ENCODE assay signal across 26 mouse cellular contexts in the genomic region with DNA sequence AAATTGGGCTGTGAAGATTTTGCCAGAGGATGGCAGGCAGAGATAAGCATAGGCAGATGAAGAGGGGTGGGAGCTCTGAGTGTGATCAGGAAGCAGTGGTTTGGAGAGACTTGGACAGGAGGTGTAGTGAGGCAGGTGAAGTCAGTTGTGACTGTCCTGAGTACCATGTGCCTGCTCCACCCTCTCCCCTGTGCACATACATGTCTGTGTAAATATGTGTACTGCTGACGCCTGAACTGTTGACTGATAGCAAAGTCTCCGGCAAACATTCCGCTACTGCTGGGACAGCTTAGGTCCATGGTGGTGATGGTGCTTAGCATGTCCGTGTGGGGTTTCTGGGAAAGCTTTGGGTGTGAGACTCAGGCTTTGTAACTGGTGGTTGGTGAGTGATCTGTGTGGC.
DNase-seq lines count a peak whose midpoint lies in the region; ATAC-seq and TF ChIP-seq lines count a peak whose summit lies in the region.
"Had no signal": no experiment of that assay in that cellular context is flagged by ENCODE, and none has a peak within 500 bp of the region (broad histone marks: within the 10 kb centered on the region; RNA-seq: fewer than 3 reads in every experiment).

No protein-coding gene starts in this region.

- H3K27ac ChIP-seq in heart, embryonic 10.5 days = peak overlapping the region; percentile 19
- H3K27ac ChIP-seq in hindbrain, postnatal 0 days = no peak overlapping the region
- H3K27ac ChIP-seq in hindbrain, embryonic 16.5 days (ENCODE audit: low read depth, low read length) = no peak overlapping the region
- H3K27ac ChIP-seq in brown adipose tissue, adult 24 weeks (replicated peaks; ENCODE audit: low read depth, low read length) = no peak overlapping the region
- peak overlapping the region; percentile 70; the same call in 1 of the 2 replicates for H3K27ac ChIP-seq in limb, embryonic 10.5 days
- H3K27ac ChIP-seq: forebrain, embryonic 15.5 days; hindbrain, embryonic 15.5 days; limb, embryonic 12.5 days; neural tube, embryonic 15.5 days had no signal

- TF ChIP-seq CTCF in hindbrain, postnatal 0 days (IDR thresholded peaks at IDR 0.05; ENCODE audit: low read depth) = no peak

- H3K4me3 ChIP-seq in heart, embryonic 10.5 days = no peak overlapping the region
- no peak overlapping the region for H3K4me3 ChIP-seq in hindbrain, postnatal 0 days (ENCODE audit: low read length)
- no peak overlapping the region for H3K4me3 ChIP-seq in hindbrain, embryonic 16.5 days (ENCODE audit: low read length)
- peak overlapping the region; percentile 2; the same call in 1 of the 2 replicates for H3K4me3 ChIP-seq in brown adipose tissue, adult 24 weeks (ENCODE audit: insufficient read depth, low read depth, low read length)
- H3K4me3 ChIP-seq in limb, embryonic 10.5 days = no peak overlapping the region
- H3K4me3 ChIP-seq: forebrain, embryonic 15.5 days; hindbrain, embryonic 15.5 days; limb, embryonic 12.5 days; megakaryocyte, embryonic 14.5 days; neural tube, embryonic 15.5 days had no signal

- DNase-seq in heart, embryonic 10.5 days (ENCODE audit: low spot score) = no peak
- no peak for DNase-seq in heart, adult 8-10 months (ENCODE audit: low spot score)
- DNase-seq in hindbrain, postnatal 0 days (ENCODE audit: low spot score) = no peak
- DNase-seq in limb, embryonic 10.5 days (ENCODE audit: low spot score) = no peak
- DNase-seq in spleen, postnatal 14 days (ENCODE audit: low spot score in 2 of 2) = no peak
- DNase-seq: adrenal gland, postnatal 36 days; cerebellum, adult 18-20 months; cerebellum, postnatal 36 days; gastrocnemius, postnatal 14 days; kidney, postnatal 36 days; layer of hippocampus, adult 9-11 months; lung, adult 2 months; right cerebral cortex, postnatal 14 days; spleen, adult 18-20 months; thymus, postnatal 36 days had no signal

- ATAC-seq in hindbrain, postnatal 0 days = 0 out of 2 replicates have a peak, but pooled peaks have one; percentile 4
- no peak for ATAC-seq in hindbrain, embryonic 16.5 days
- ATAC-seq: activated CD4-positive, CD25-positive, alpha-beta regulatory T cell, adult 4 months; forebrain, embryonic 15.5 days; intestine, postnatal 0 days; midbrain, embryonic 16.5 days had no signal

- no peaks in the 10 kb centered on the region for H3K27me3 ChIP-seq in heart, embryonic 10.5 days (ENCODE audit: insufficient read depth, poor library complexity, severe bottlenecking)
- H3K27me3 ChIP-seq in hindbrain, postnatal 0 days (ENCODE audit: insufficient read depth, low read length) = no peaks in the 10 kb centered on the region
- no peaks in the 10 kb centered on the region for H3K27me3 ChIP-seq in hindbrain, embryonic 16.5 days (replicated peaks; ENCODE audit: control insufficient read depth, insufficient read depth, low read length)
- no peaks in the 10 kb centered on the region for H3K27me3 ChIP-seq in limb, embryonic 10.5 days (ENCODE audit: low read depth, poor library complexity, severe bottlenecking)
- H3K27me3 ChIP-seq: forebrain, embryonic 15.5 days; hindbrain, embryonic 15.5 days; limb, embryonic 12.5 days; neural tube, embryonic 15.5 days had no signal

- H3K36me3 ChIP-seq in heart, embryonic 10.5 days = no peaks in the 10 kb centered on the region
- H3K36me3 ChIP-seq in hindbrain, postnatal 0 days (ENCODE audit: insufficient read depth, low read length) = no peaks in the 10 kb centered on the region
- H3K36me3 ChIP-seq in hindbrain, embryonic 16.5 days (ENCODE audit: control insufficient read depth, insufficient read depth, low read length) = no peaks in the 10 kb centered on the region
- H3K36me3 ChIP-seq in limb, embryonic 10.5 days = peaks cover 19% of the 10 kb centered on the region
- H3K36me3 ChIP-seq: forebrain, embryonic 15.5 days; G1E; hindbrain, embryonic 15.5 days; neural tube, embryonic 15.5 days had no signal

- no peak overlapping the region for H3K9ac ChIP-seq in hindbrain, postnatal 0 days (replicated peaks; ENCODE audit: low read length)
- H3K9ac ChIP-seq in hindbrain, embryonic 16.5 days (ENCODE audit: low read depth, low read length) = no peak overlapping the region
- H3K9ac ChIP-seq: forebrain, embryonic 15.5 days; hindbrain, embryonic 15.5 days; limb, embryonic 12.5 days; neural tube, embryonic 15.5 days had no signal

- H3K4me2 ChIP-seq in hindbrain, postnatal 0 days (ENCODE audit: low read depth, low read length) = no peak overlapping the region
- no peak overlapping the region for H3K4me2 ChIP-seq in hindbrain, embryonic 16.5 days (ENCODE audit: low read length)
- H3K4me2 ChIP-seq: forebrain, embryonic 15.5 days; hindbrain, embryonic 15.5 days; limb, embryonic 12.5 days; neural tube, embryonic 15.5 days had no signal

- H3K4me1 ChIP-seq in heart, embryonic 10.5 days = peaks cover 34% of the 10 kb centered on the region
- peaks cover 6% of the 10 kb centered on the region; the same call in 1 of the 2 replicates for H3K4me1 ChIP-seq in hindbrain, postnatal 0 days (ENCODE audit: insufficient read depth, low read length)
- H3K4me1 ChIP-seq in hindbrain, embryonic 16.5 days (ENCODE audit: control insufficient read depth, insufficient read depth, low read depth, low read length) = peaks cover 13% of the 10 kb centered on the region
- H3K4me1 ChIP-seq in brown adipose tissue, adult 24 weeks (ENCODE audit: control insufficient read depth, insufficient read depth, insufficient read length, low read length) = peaks cover 20% of the 10 kb centered on the region
- H3K4me1 ChIP-seq in limb, embryonic 10.5 days = peaks cover 60% of the 10 kb centered on the region
- H3K4me1 ChIP-seq: forebrain, embryonic 15.5 days; megakaryocyte, embryonic 14.5 days had no signal

- 76% methylated on average over 4 of the region's 4 CpGs for WGBS in heart, embryonic 10.5 days
- 95% methylated on average over 4 of the region's 4 CpGs for WGBS in hindbrain, postnatal 0 days
- 96% methylated on average over 4 of the region's 4 CpGs for WGBS in hindbrain, embryonic 16.5 days
- WGBS in limb, embryonic 10.5 days = 92% methylated on average over 4 of the region's 4 CpGs

- H3K9me3 ChIP-seq in heart, embryonic 10.5 days = no peaks in the 10 kb centered on the region
- no peaks in the 10 kb centered on the region for H3K9me3 ChIP-seq in hindbrain, postnatal 0 days (ENCODE audit: low read length)
- no peaks in the 10 kb centered on the region for H3K9me3 ChIP-seq in hindbrain, embryonic 16.5 days (ENCODE audit: control insufficient read depth, low read length)
- no peaks in the 10 kb centered on the region for H3K9me3 ChIP-seq in limb, embryonic 10.5 days (replicated peaks)
- H3K9me3 ChIP-seq: forebrain, embryonic 15.5 days; G1E; hindbrain, embryonic 15.5 days; limb, embryonic 12.5 days; megakaryocyte, embryonic 14.5 days; neural tube, embryonic 15.5 days had no signal

Comparison
In these comparisons a context has a peak if more than half of its experiments do, and no peak if none do; other contexts are left out.
1. H3K27ac ChIP-seq: peak in heart, embryonic 10.5 days (single experiment) and limb, embryonic 10.5 days (single experiment); none in hindbrain, postnatal 0 days (single experiment), hindbrain, embryonic 16.5 days (single experiment) and brown adipose tissue, adult 24 weeks (single experiment).